Mouse (Mus musculus): ENCODE results near the gene Adm2. TPM values are rescaled to one million over a fixed set of nuclear protein-coding genes. Genes with fewer than 3 reads are reported as not detected.

The Adm2 gene
- total RNA-seq, 2 experiments from 2014 or later = not detected

DNA sequence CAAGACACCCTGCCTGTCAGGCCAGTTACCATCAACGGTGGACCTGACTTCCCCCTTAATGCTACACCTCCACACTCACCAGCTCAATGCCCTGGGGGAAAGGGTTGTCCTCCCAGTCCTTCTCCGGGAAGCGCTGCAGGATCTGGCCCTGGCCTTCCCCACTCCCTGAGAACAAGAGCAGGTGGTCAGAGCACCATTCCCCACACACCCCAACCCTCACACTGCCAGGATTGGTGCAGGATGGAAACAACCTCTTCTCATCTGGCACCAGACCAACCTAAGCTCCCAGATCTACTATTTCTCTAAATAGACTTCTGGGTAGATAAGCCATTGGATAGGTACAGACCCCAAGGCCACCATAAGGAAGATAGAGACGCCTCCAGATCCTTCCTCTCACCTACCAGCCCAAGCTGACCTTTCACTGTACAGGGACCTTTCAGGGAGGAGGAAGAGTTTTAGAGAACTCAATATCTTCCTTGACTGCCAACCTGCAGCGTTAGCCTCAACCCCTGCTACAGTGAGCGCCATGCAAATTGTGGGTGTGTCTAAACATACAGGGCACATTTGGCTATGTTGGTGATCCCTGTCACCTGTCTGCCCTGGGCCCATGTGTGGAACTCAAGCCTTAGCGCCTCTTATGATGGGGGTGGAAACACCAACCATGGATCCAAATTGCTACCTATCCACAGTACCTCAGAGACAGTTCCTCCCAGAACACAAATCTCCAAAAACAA, 13.9 kb upstream of the Adm2 start:
- DNase-seq = no peak
- intact Hi-C loops (cut with DNase I) = no loop called here

- DNase-seq = no peak
- intact Hi-C loops (cut with DNase I) = no loop called here
Observed at GRCm38 (mm10) chr15:89309962-89310498, 12.5 kb upstream of the Adm2 start.

- no peak for DNase-seq
- intact Hi-C loops (cut with DNase I) = no loop called here
Observed at GRCm38 (mm10) chr15:89313359-89313758, 9.2 kb upstream of the Adm2 start.

- intact Hi-C loops (cut with DNase I) = loop anchor here (2.0 kb wide), 1 partner anchor 41 kb away; the partner anchor contains the start of genes Lmf2 and Ncaph2
Observed at GRCm38 (mm10) chr15:89314107-89314506, 8.4 kb upstream of the Adm2 start.

GRCm38 (mm10) chr15:89314511-89315189, 7.9 kb upstream of the Adm2 start:
- intact Hi-C loops (cut with DNase I) = loop anchor here (2.0 kb wide), 1 partner anchor 40 kb away; the partner anchor contains the start of genes Lmf2 and Ncaph2
- DNase-seq = no peak

More at GRCm38 (mm10) chr15:89314107-89314506, 8.4 kb upstream of the Adm2 start:
- DNase-seq = no peak

DNA sequence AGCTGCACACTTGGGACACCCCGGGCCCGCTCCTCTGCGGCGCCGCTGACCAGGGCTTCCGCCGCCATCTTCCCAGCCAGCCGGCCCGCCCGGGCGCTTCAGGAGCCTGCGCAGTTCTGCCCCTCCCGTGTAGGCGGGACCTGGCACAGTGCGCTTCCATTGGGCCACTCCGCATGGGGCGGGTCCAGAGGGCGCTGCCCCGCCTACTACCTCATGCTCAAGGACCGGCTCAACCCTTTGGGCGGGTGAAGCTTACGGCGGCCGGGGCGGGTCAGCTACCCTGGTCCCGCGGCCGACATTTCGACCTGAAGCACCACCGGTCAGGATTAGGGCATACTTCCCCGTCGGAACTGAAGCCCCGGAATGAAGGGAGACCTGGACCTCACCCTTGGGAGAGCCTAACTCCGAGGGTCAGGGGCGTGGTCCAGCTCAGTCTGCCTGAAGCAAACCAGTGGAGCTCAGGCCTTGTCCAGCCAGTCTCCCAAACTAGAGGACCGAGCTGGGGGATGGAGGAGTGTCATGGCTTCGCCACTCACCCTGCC, 7.3 kb upstream of the Adm2 start, which contains the start of gene Sbf1:
Gene Sbf1, minus strand, starts transcription at position 122 of the 542 bp plus-strand sequence.
- peak; percentile 98 for DNase-seq
- intact Hi-C loops (cut with DNase I) = loop anchor here (2.0 kb wide), 1 partner anchor 40 kb away; the partner anchor contains the start of genes Lmf2 and Ncaph2

DNA sequence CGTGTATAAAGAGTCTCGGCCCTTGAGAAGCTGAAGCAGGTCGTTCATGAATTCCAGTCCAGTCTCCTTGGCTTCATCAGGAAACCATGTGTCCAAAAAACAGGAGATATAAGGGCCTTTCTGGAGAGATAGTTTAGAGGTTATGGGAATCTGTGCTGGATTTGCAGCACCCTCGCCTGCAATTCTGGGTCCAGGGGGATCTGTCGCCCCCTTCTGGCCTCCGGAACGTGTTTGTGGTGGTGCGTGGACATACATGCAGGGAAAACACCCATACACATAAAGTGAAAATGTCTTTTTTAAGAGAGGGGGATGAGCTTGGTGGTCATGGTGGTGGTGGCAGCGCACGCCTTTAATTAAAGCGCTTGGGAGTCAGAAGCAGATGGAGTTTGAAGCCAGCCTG, 6.4 kb upstream of the Adm2 start:
- no peak for DNase-seq
- intact Hi-C loops (cut with DNase I) = no loop called here

- intact Hi-C loops (cut with DNase I) = no loop called here
- DNase-seq = no peak
Observed at GRCm38 (mm10) chr15:89321264-89321663, 1.3 kb upstream of the Adm2 start.

GRCm38 (mm10) chr15:89323656-89324055, 1.1 kb downstream of the Adm2 start:
- no peak for DNase-seq
- intact Hi-C loops (cut with DNase I) = no loop called here

- intact Hi-C loops (cut with DNase I) = no loop called here
- no peak for DNase-seq
Observed at GRCm38 (mm10) chr15:89326441-89326840, 3.9 kb downstream of the Adm2 start.

- DNase-seq = no peak
- intact Hi-C loops (cut with DNase I) = no loop called here
Observed at GRCm38 (mm10) chr15:89334271-89334670, 11.8 kb downstream of the Adm2 start, which contains the start of gene Miox. Miox (plus strand) TSS chr15:89334398.

GRCm38 (mm10) chr15:89334774-89335537, 12.4 kb downstream of the Adm2 start:
- intact Hi-C loops (cut with DNase I) = no loop called here

GRCm38 (mm10) chr15:89336422-89336821, 13.9 kb downstream of the Adm2 start:
- intact Hi-C loops (cut with DNase I) = no loop called here
- DNase-seq = no peak

More at GRCm38 (mm10) chr15:89334774-89335537, 12.4 kb downstream of the Adm2 start:
- DNase-seq = no peak

- intact Hi-C loops (cut with DNase I) = loop anchor here (5.0 kb wide), 1 partner anchor 128 kb away; no protein-coding TSS in a partner anchor
- no peak for DNase-seq
Observed at GRCm38 (mm10) chr15:89339696-89340095, 17.2 kb downstream of the Adm2 start.

GRCm38 (mm10) chr15:89340136-89340535, 17.6 kb downstream of the Adm2 start:
- intact Hi-C loops (cut with DNase I) = loop anchor here (5.0 kb wide), 1 partner anchor 127 kb away; no protein-coding TSS in a partner anchor
- no peak for DNase-seq

GRCm38 (mm10) chr15:89341678-89342077, 19.2 kb downstream of the Adm2 start:
- intact Hi-C loops (cut with DNase I) = loop anchor here (5.0 kb wide), 1 partner anchor 126 kb away; no protein-coding TSS in a partner anchor
- no peak for DNase-seq

- DNase-seq = no peak
- intact Hi-C loops (cut with DNase I) = loop anchor here (5.0 kb wide), 1 partner anchor 124 kb away; no protein-coding TSS in a partner anchor
Observed at GRCm38 (mm10) chr15:89343325-89343724, 20.8 kb downstream of the Adm2 start.

DNA sequence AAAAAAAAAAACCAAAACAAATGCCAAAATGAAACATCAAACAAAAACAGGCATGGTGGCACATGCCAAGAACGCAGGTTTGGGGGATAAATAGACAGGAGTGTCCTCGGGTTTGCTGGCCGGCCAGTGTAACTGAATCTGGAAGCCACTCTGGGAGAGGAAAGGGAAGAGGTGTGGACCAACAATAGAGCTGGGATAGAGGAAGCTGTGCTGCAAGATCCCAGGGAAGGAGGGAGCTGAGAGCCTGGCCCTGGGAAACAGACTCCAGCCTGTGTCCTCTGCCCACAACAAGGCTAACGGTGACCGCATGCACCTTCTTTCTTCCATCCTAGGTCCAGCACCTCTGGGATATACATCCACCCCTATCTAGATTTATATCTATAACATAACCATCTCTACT, 27.9 kb downstream of the Adm2 start:
- intact Hi-C loops (cut with DNase I) = no loop called here
- DNase-seq = no peak

DNA sequence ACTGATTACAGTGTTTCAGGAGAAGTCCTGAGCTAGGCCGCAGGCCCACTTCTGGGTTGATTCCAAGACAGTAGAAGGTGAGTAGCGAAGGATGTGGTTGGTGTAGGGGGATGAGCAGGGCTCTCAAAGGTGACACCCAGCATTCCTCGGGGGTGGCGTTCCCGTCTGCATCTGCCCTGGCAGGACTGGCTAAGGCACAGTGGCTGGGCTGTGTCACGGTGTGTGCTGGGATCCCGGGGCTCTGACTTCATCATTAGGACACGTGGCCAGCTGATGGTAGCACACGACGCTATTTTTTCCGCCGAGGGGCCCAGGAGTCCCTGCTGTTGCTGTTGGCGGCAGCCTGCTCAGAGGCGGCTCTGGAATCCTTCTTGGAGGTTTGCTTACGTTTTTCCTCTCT, 28.8 kb downstream of the Adm2 start:
- DNase-seq = no peak
- intact Hi-C loops (cut with DNase I) = no loop called here

- DNase-seq = no peak
- intact Hi-C loops (cut with DNase I) = no loop called here
Observed at GRCm38 (mm10) chr15:89352054-89352453, 29.5 kb downstream of the Adm2 start.
